Mouse (Mus musculus): ENCODE measurements around the gene Slc18a2. TPM values are rescaled to one million over a fixed set of nuclear protein-coding genes. Genes with fewer than 3 reads are reported as not detected.

The Slc18a2 gene
- polyA plus RNA-seq, 1 experiment from 2014 or later, result 9.7 TPM

DNA sequence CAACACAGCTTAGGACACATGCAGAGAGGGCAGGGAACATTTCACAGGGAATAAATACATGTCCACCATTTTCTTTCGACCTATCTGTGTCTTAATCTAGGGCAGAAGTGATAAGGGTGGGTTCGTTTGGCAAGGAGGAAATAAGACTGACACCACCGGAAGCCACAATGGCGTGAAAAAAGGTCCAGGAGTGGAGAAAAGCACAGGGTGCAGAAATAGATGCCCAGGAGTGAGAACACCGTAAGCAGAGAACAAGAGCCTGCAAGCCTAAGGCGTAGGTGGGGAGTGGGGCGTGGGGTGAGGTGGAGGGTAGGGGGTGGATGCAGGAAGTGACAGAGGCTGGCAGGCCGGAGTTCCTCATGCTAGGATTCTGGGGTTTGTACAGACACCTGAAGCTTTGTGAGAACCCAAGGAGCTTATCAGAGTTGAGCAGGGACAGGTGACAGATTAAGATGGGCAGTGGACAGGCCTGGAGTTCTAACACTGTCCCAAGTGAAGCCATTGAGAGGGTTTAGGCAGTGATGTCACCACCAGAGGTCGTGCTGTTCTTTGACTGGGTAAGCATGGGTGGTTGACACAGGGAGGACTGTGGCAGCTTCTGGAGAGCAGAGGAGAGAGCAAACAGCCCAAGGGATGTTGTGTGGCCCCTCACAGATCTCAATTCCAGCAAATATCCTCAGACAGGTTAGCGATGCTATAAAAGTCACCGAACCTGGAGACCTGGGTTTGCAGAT lies 12.0 kb upstream of the Slc18a2 start:
- H3K27me3 ChIP-seq (ENCODE audit: low read depth, poor library complexity, severe bottlenecking), result peaks cover 6% of the 10 kb centered on the region; the same call in 1 of the 2 replicates
- H3K4me3 ChIP-seq, result no peak overlapping the region
- no peaks in the 10 kb centered on the region for H3K36me3 ChIP-seq
- no peak for DNase-seq (ENCODE audit: low spot score)
- H3K9me3 ChIP-seq (replicated peaks), result no peaks in the 10 kb centered on the region
- WGBS, result 77% methylated on average over 11 of the region's 11 CpGs
- no peak overlapping the region for H3K27ac ChIP-seq
- peaks cover 5% of the 10 kb centered on the region; the same call in 1 of the 2 replicates for H3K4me1 ChIP-seq

- Histone ChIP-seq H3K27me3 (ENCODE audit: low read depth, poor library complexity, severe bottlenecking) (peaks cover 6% of the 10 kb centered on the region; the same call in 1 of the 2 replicates), H3K9me3 (replicated peaks) (no peaks in the 10 kb centered on the region), H3K4me1 (peaks cover 5% of the 10 kb centered on the region; the same call in 1 of the 2 replicates), H3K36me3 (no peaks in the 10 kb centered on the region), H3K27ac (no peak overlapping the region), H3K4me3 (no peak overlapping the region)
- WGBS, result 83% methylated on average over 2 of the region's 2 CpGs
- DNase-seq (ENCODE audit: low spot score), result no peak
Measured at GRCm38 (mm10) chr19:59252651-59253050, 8.0 kb upstream of the Slc18a2 start.

- H3K9me3 ChIP-seq (replicated peaks), result no peaks in the 10 kb centered on the region
- H3K4me1 ChIP-seq, result peaks cover 23% of the 10 kb centered on the region
- H3K27me3 ChIP-seq (ENCODE audit: low read depth, poor library complexity, severe bottlenecking), result peaks cover 46% of the 10 kb centered on the region
- DNase-seq (ENCODE audit: low spot score), result no peak
- WGBS, result 34% methylated on average over 5 of the region's 5 CpGs
- no peaks in the 10 kb centered on the region for H3K36me3 ChIP-seq
- H3K4me3 ChIP-seq, result no peak overlapping the region
- H3K27ac ChIP-seq, result no peak overlapping the region
Measured at GRCm38 (mm10) chr19:59259633-59260032, 1.1 kb upstream of the Slc18a2 start.

DNA sequence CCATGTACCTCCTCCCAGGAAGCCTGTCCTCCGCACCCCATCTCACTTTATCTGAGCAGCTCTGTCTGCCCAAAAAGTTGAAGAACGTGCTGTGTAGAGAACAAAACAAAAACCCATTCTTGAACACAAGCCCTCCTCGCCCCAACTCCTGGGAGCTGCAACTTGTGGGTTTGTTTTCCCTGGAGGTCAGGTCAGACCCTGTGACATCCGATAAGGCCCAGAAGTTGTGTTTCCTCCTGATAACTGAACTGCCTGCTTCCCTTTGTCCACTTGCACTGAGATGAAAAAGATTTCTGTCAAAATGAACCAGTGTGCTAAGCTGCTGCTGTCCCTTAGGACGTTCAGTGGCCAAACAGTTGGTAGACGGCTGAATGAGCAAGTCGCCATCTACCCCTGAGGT lies 908 bp downstream of the Slc18a2 start:
- 46% methylated on average over 7 of the region's 7 CpGs for WGBS
- H3K4me3 ChIP-seq, result peak overlapping the region; percentile 59
- H3K4me1 ChIP-seq, result peaks cover 23% of the 10 kb centered on the region
- no peaks in the 10 kb centered on the region for H3K9me3 ChIP-seq (replicated peaks)
- no peaks in the 10 kb centered on the region for H3K36me3 ChIP-seq
- H3K27me3 ChIP-seq (ENCODE audit: low read depth, poor library complexity, severe bottlenecking), result peaks cover 51% of the 10 kb centered on the region
- H3K27ac ChIP-seq, result peak overlapping the region; percentile 59
- no peak for DNase-seq (ENCODE audit: low spot score)

- Histone ChIP-seq H3K4me3 (no peak overlapping the region), H3K27me3 (ENCODE audit: low read depth, poor library complexity, severe bottlenecking) (peaks cover 51% of the 10 kb centered on the region), H3K9me3 (replicated peaks) (no peaks in the 10 kb centered on the region), H3K36me3 (no peaks in the 10 kb centered on the region), H3K4me1 (peaks cover 34% of the 10 kb centered on the region), H3K27ac (no peak overlapping the region)
- no peak for DNase-seq (ENCODE audit: low spot score)
- 88% methylated on average over 9 of the region's 9 CpGs for WGBS
Measured at GRCm38 (mm10) chr19:59263171-59263570, 2.5 kb downstream of the Slc18a2 start.

GRCm38 (mm10) chr19:59264838-59265532 lies 4.3 kb downstream of the Slc18a2 start:
- Histone ChIP-seq H3K4me1 (peaks cover 26% of the 10 kb centered on the region), H3K9me3 (replicated peaks) (no peaks in the 10 kb centered on the region), H3K36me3 (no peaks in the 10 kb centered on the region), H3K4me3 (no peak overlapping the region), H3K27me3 (ENCODE audit: low read depth, poor library complexity, severe bottlenecking) (peaks cover 46% of the 10 kb centered on the region), H3K27ac (no peak overlapping the region)
- no peak for DNase-seq (ENCODE audit: low spot score)
- 86% methylated on average over 9 of the region's 9 CpGs for WGBS

- Histone ChIP-seq H3K9me3 (replicated peaks) (no peaks in the 10 kb centered on the region), H3K27ac (no peak overlapping the region), H3K36me3 (no peaks in the 10 kb centered on the region), H3K4me3 (no peak overlapping the region), H3K4me1 (peaks cover 18% of the 10 kb centered on the region), H3K27me3 (ENCODE audit: low read depth, poor library complexity, severe bottlenecking) (peaks cover 36% of the 10 kb centered on the region)
- WGBS, result 79% methylated on average over 6 of the region's 6 CpGs
- DNase-seq (ENCODE audit: low spot score), result no peak
Measured at GRCm38 (mm10) chr19:59265907-59266306, 5.2 kb downstream of the Slc18a2 start.

DNA sequence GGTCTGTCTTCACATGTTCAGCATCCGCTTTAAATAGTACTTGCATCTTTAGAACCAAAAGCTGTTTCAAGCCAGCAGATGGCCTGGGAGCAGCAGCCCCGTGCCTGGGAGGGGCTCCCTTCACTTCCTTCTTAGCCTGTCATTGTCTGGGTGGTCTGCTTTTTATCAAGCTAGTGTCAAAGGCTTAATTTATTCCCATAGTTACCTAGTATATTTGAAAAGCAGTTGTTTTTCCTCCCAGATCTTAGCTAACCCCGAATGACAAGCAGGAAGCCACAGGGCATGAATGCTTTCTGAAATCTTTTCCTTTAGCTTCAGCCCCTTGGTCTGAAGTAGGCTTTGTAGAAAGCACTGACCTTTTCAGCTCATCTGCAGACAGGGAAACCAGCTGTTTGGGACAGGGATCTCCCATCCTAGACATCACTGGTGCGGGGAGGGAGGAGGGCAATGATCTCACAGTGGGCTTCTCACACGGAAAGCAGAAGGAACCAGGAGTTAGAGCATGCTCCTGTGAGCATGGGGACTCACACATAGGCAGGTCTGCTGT lies 6.8 kb downstream of the Slc18a2 start:
- no peak overlapping the region for H3K27ac ChIP-seq

DNA sequence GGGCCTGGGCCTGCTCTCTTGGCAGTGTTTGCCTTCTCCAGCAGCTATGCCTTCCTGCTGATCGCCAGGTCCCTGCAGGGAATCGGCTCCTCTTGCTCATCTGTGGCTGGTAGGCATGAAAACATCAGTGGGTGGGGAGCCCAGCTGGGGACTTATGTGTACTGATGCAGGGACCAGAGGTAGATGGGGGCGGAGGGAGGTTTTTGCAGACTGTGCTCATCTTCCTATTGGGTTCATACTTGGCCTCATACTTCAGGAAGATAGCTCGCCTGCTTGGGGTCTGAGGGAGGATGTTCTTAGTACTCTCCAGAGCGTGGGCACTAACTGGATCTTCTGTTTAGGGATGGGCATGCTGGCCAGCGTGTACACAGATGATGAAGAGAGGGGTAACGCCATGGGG lies 12.5 kb downstream of the Slc18a2 start:
- no peak for DNase-seq (ENCODE audit: low spot score)
- Histone ChIP-seq H3K27ac (no peak overlapping the region), H3K4me3 (no peak overlapping the region), H3K9me3 (replicated peaks) (no peaks in the 10 kb centered on the region), H3K4me1 (no peaks in the 10 kb centered on the region), H3K36me3 (no peaks in the 10 kb centered on the region), H3K27me3 (ENCODE audit: low read depth, poor library complexity, severe bottlenecking) (no peaks in the 10 kb centered on the region)
- WGBS, result 94% methylated on average over 7 of the region's 7 CpGs

More for the DNA sequence above, 6.8 kb downstream of the Slc18a2 start:
- peaks cover 11% of the 10 kb centered on the region for H3K4me1 ChIP-seq
- no peaks in the 10 kb centered on the region for H3K9me3 ChIP-seq (replicated peaks)
- peaks cover 21% of the 10 kb centered on the region for H3K27me3 ChIP-seq (ENCODE audit: low read depth, poor library complexity, severe bottlenecking)
- H3K4me3 ChIP-seq, result no peak overlapping the region
- no peak for DNase-seq (ENCODE audit: low spot score)
- no peaks in the 10 kb centered on the region for H3K36me3 ChIP-seq
- WGBS, result 12% methylated on average over 5 of the region's 5 CpGs

DNA sequence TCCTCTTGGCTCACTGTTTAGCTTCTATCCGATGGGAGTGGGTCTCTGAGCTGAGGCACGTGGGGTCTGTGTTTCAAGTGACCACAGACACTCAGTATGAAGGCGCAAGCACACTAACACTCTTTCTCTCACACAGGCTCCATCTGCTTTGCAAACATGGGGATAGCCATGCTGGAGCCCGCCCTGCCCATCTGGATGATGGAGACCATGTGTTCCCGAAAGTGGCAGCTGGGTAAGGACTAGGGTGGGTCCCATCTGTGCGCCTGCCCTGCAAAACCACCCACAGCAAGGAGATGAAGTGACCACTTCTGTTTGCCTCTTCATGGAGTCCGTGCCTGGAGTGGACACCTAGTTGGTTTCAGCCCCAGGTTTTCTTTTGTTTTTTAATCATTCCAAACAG lies 15.7 kb downstream of the Slc18a2 start:
- Histone ChIP-seq H3K27ac (no peak overlapping the region), H3K9me3 (replicated peaks) (no peaks in the 10 kb centered on the region), H3K4me1 (peaks cover 4% of the 10 kb centered on the region), H3K36me3 (no peaks in the 10 kb centered on the region), H3K27me3 (ENCODE audit: low read depth, poor library complexity, severe bottlenecking) (no peaks in the 10 kb centered on the region), H3K4me3 (no peak overlapping the region)
- 91% methylated on average over 7 of the region's 7 CpGs for WGBS
- no peak for DNase-seq (ENCODE audit: low spot score)

DNA sequence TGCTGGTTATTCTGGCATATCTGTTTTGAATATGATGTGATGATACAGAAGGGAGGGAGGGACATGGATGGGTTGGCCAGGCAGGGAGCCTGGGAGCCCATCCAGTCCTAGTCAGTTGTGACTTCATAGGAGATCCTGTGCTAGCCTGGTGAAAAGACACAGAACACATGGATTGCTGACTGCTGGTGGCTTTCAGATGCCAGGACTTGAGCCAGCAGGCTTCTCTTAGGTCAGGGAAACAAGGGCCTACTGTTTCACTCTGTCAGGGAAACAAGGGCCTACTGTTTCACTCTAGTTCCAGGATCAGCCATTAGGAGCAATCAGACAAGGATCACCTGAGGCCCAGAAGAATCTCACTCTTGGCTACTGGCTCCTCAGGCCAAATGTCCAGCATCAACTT lies 20.1 kb downstream of the Slc18a2 start:
- no peaks in the 10 kb centered on the region for H3K27me3 ChIP-seq (ENCODE audit: low read depth, poor library complexity, severe bottlenecking)
- no peak overlapping the region; the same call in 1 of the 2 replicates for H3K27ac ChIP-seq
- peaks cover 4% of the 10 kb centered on the region for H3K4me1 ChIP-seq
- no peaks in the 10 kb centered on the region for H3K9me3 ChIP-seq (replicated peaks)
- H3K4me3 ChIP-seq, result no peak overlapping the region
- no peaks in the 10 kb centered on the region for H3K36me3 ChIP-seq
- no peak for DNase-seq (ENCODE audit: low spot score)

GRCm38 (mm10) chr19:59282001-59282400 lies 21.3 kb downstream of the Slc18a2 start:
- H3K4me3 ChIP-seq, result no peak overlapping the region
- H3K4me1 ChIP-seq, result peaks cover 4% of the 10 kb centered on the region
- no peaks in the 10 kb centered on the region for H3K36me3 ChIP-seq
- H3K27ac ChIP-seq, result no peak overlapping the region
- WGBS, result 92% methylated on average over 3 of the region's 3 CpGs
- DNase-seq (ENCODE audit: low spot score), result no peak
- H3K9me3 ChIP-seq (replicated peaks), result no peaks in the 10 kb centered on the region
- no peaks in the 10 kb centered on the region for H3K27me3 ChIP-seq (ENCODE audit: low read depth, poor library complexity, severe bottlenecking)

DNA sequence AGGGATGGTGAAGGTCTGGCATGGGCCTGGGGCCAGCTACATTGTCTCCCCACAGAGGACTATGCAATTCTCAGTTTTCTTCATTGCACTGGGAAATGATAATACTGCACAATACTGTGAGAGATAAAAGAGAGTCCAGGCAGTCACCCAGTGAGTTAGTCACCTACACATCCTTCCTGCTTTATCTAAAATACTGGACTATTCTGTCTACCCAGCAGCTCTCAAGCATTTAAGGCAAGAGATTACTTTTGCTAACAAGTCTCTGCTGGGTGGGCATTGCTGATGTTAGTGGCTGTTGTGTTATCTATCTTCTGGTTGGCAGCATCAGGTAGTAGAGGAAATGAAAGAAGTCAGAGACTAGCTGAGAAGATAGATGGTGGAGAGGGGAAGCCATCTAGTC lies 28.3 kb downstream of the Slc18a2 start:
- Histone ChIP-seq H3K9me3 (replicated peaks) (no peaks in the 10 kb centered on the region), H3K27ac (no peak overlapping the region), H3K27me3 (ENCODE audit: low read depth, poor library complexity, severe bottlenecking) (no peaks in the 10 kb centered on the region), H3K4me1 (no peaks in the 10 kb centered on the region), H3K4me3 (no peak overlapping the region), H3K36me3 (0 out of 2 replicates have a peak, but pooled peaks cover 2% of the 10 kb centered on the region)
- no peak for DNase-seq (ENCODE audit: low spot score)
